Mouse (Mus musculus): ENCODE results near the gene Pfkfb2. TPM values are rescaled to one million over a fixed set of nuclear protein-coding genes. Genes with fewer than 3 reads are reported as not detected.

Pfkfb2 gene
- total and polyA plus RNA-seq, 3 experiments = 13.6 to 13.9 TPM; not detected in 1

GRCm38 (mm10) chr1:130746819-130747218 is 17.8 kb upstream of the Pfkfb2 start:
- no peak overlapping the region for H3K4me3 ChIP-seq (ENCODE audit: control insufficient read depth in 1 of 2, insufficient read depth in 1 of 2, low read depth in 2 of 2, low read length in 2 of 2)
- no peak for DNase-seq (ENCODE audit: low read depth, low spot score)
- H3K27ac ChIP-seq (ENCODE audit: control insufficient read depth, low read depth, low read length) = no peak overlapping the region
- TF ChIP-seq ETS1 (IDR thresholded peaks at IDR 0.05; ENCODE audit: low read depth, low read length) (no peak), ZNF384 (IDR thresholded peaks at IDR 0.05; ENCODE audit: low read depth, low read length) (no peak)
- peaks cover 0 to 19% of the 10 kb centered on the region in 2 experiments; a peak in 2 of 4 replicates for H3K36me3 ChIP-seq (ENCODE audit: control insufficient read depth in 1 of 2, insufficient read depth in 2 of 2, low read length in 2 of 2)
- H3K79me2 ChIP-seq (ENCODE audit: control insufficient read depth, insufficient read depth, low read length, poor library complexity) = no peaks in the 10 kb centered on the region
- H3K9me3 ChIP-seq (replicated peaks; ENCODE audit: insufficient read depth, low read length) = no peaks in the 10 kb centered on the region
- no peak overlapping the region for H3K9ac ChIP-seq (ENCODE audit: control insufficient read depth, low read depth, low read length, poor library complexity, severe bottlenecking)
- H3K4me1 ChIP-seq (ENCODE audit: control insufficient read depth in 1 of 2, insufficient read depth in 2 of 2, low read length in 2 of 2) = peaks cover 13 to 26% of the 10 kb centered on the region in 2 experiments
- no peaks in the 10 kb centered on the region for H3K27me3 ChIP-seq (ENCODE audit: control insufficient read depth in 1 of 2, insufficient read depth in 2 of 2, low read length in 2 of 2)

GRCm38 (mm10) chr1:130745591-130745990 is 16.5 kb upstream of the Pfkfb2 start:
- peaks cover 0 to 23% of the 10 kb centered on the region in 2 experiments; a peak in 2 of 4 replicates for H3K36me3 ChIP-seq (ENCODE audit: control insufficient read depth in 1 of 2, insufficient read depth in 2 of 2, low read length in 2 of 2)
- no peak overlapping the region for H3K4me3 ChIP-seq (ENCODE audit: control insufficient read depth in 1 of 2, insufficient read depth in 1 of 2, low read depth in 2 of 2, low read length in 2 of 2)

GRCm38 (mm10) chr1:130744961-130745360 is 15.9 kb upstream of the Pfkfb2 start:
- Histone ChIP-seq H3K9ac (ENCODE audit: control insufficient read depth, low read depth, low read length, poor library complexity, severe bottlenecking) (no peak overlapping the region), H3K36me3 (ENCODE audit: control insufficient read depth in 1 of 2, insufficient read depth in 2 of 2, low read length in 2 of 2) (peaks cover 0 to 26% of the 10 kb centered on the region in 2 experiments; a peak in 2 of 4 replicates), H3K9me3 (replicated peaks; ENCODE audit: insufficient read depth, low read length) (no peaks in the 10 kb centered on the region), H3K27ac (ENCODE audit: control insufficient read depth, low read depth, low read length) (no peak overlapping the region), H3K27me3 (ENCODE audit: control insufficient read depth in 1 of 2, insufficient read depth in 2 of 2, low read length in 2 of 2) (no peaks in the 10 kb centered on the region), H3K4me3 (ENCODE audit: control insufficient read depth in 1 of 2, insufficient read depth in 1 of 2, low read depth in 2 of 2, low read length in 2 of 2) (no peak overlapping the region), H3K79me2 (ENCODE audit: control insufficient read depth, insufficient read depth, low read length, poor library complexity) (peaks cover 3% of the 10 kb centered on the region), H3K4me1 (ENCODE audit: control insufficient read depth in 1 of 2, insufficient read depth in 2 of 2, low read length in 2 of 2) (peaks cover 17 to 38% of the 10 kb centered on the region in 2 experiments)
- no peak for TF ChIP-seq MYC (IDR thresholded peaks at IDR 0.05; ENCODE audit: low read depth, low read length)
- TF ChIP-seq GATA1 (IDR thresholded peaks at IDR 0.05; ENCODE audit: low read depth, low read length) = no peak
- TF ChIP-seq SMC3 (IDR thresholded peaks at IDR 0.05; ENCODE audit: low read depth, low read length) = no peak
- TF ChIP-seq EP300 (IDR thresholded peaks at IDR 0.05; ENCODE audit: low read depth in 1 of 2, low read length in 2 of 2) = no peak
- no peak for TF ChIP-seq CHD2 (IDR thresholded peaks at IDR 0.05; ENCODE audit: low read length)
- TF ChIP-seq CTCF (IDR thresholded peaks at IDR 0.05 in 2 of 3, conservative IDR thresholded peaks at IDR 0.05 in 1 of 3; ENCODE audit: control insufficient read depth in 1 of 3, insufficient read depth in 1 of 3, low read depth in 2 of 3, low read length in 3 of 3, poor library complexity in 1 of 3, severe bottlenecking in 1 of 3) = no peak
- TF ChIP-seq NELFE (IDR thresholded peaks at IDR 0.05; ENCODE audit: low read depth, low read length) = no peak
- no peak for TF ChIP-seq TAL1 (IDR thresholded peaks at IDR 0.05; ENCODE audit: low read length)
- TF ChIP-seq SIN3A (IDR thresholded peaks at IDR 0.05; ENCODE audit: low read length) = no peak
- TF ChIP-seq ZMIZ1 (IDR thresholded peaks at IDR 0.05; ENCODE audit: low read depth, low read length) = no peak
- no peak for DNase-seq (ENCODE audit: low read depth, low spot score)

More at GRCm38 (mm10) chr1:130745591-130745990, 16.5 kb upstream of the Pfkfb2 start:
- H3K79me2 ChIP-seq (ENCODE audit: control insufficient read depth, insufficient read depth, low read length, poor library complexity) = no peaks in the 10 kb centered on the region; the same call in 1 of the 2 replicates
- no peak overlapping the region for H3K27ac ChIP-seq (ENCODE audit: control insufficient read depth, low read depth, low read length)
- TF ChIP-seq SMC3 (IDR thresholded peaks at IDR 0.05; ENCODE audit: low read depth, low read length) = no peak
- no peak for TF ChIP-seq USF2 (IDR thresholded peaks at IDR 0.05; ENCODE audit: borderline replicate concordance in 1 of 2, insufficient read depth in 1 of 2, low read depth in 1 of 2, low read length in 2 of 2)
- TF ChIP-seq NRF1 (IDR thresholded peaks at IDR 0.05; ENCODE audit: insufficient read depth, low read depth, low read length, poor library complexity, severe bottlenecking) = no peak
- TF ChIP-seq JUND (IDR thresholded peaks at IDR 0.05; ENCODE audit: low read depth, low read length) = no peak
- TF ChIP-seq ZNF384 (IDR thresholded peaks at IDR 0.05; ENCODE audit: low read depth, low read length) = no peak
- no peak for TF ChIP-seq CHD2 (IDR thresholded peaks at IDR 0.05; ENCODE audit: low read length)
- TF ChIP-seq MYB (IDR thresholded peaks at IDR 0.05; ENCODE audit: low read depth, low read length) = no peak
- no peak for TF ChIP-seq CTCF (IDR thresholded peaks at IDR 0.05 in 2 of 3, conservative IDR thresholded peaks at IDR 0.05 in 1 of 3; ENCODE audit: control insufficient read depth in 1 of 3, insufficient read depth in 1 of 3, low read depth in 2 of 3, low read length in 3 of 3, poor library complexity in 1 of 3, severe bottlenecking in 1 of 3)
- TF ChIP-seq NELFE (IDR thresholded peaks at IDR 0.05; ENCODE audit: low read depth, low read length) = no peak
- TF ChIP-seq CHD1 (IDR thresholded peaks at IDR 0.05; ENCODE audit: low read depth, low read length) = no peak
- TF ChIP-seq RCOR1 (IDR thresholded peaks at IDR 0.05; ENCODE audit: low read depth, low read length) = no peak
- TF ChIP-seq MAFK (IDR thresholded peaks at IDR 0.05; ENCODE audit: borderline replicate concordance, low read depth, low read length) = no peak
- no peak for TF ChIP-seq POLR2A (IDR thresholded peaks at IDR 0.05; ENCODE audit: control insufficient read depth in 1 of 2, insufficient read depth in 1 of 2, low read depth in 1 of 2, low read length in 2 of 2, poor library complexity in 1 of 2)
- TF ChIP-seq KAT2A (conservative IDR thresholded peaks at IDR 0.05; ENCODE audit: low read depth, low read length) = no peak
- no peaks in the 10 kb centered on the region for H3K27me3 ChIP-seq (ENCODE audit: control insufficient read depth in 1 of 2, insufficient read depth in 2 of 2, low read length in 2 of 2)
- H3K9ac ChIP-seq (ENCODE audit: control insufficient read depth, low read depth, low read length, poor library complexity, severe bottlenecking) = no peak overlapping the region
- no peak for DNase-seq (ENCODE audit: low read depth, low spot score)
- peaks cover 17 to 33% of the 10 kb centered on the region in 2 experiments for H3K4me1 ChIP-seq (ENCODE audit: control insufficient read depth in 1 of 2, insufficient read depth in 2 of 2, low read length in 2 of 2)
- no peaks in the 10 kb centered on the region for H3K9me3 ChIP-seq (replicated peaks; ENCODE audit: insufficient read depth, low read length)
